Mouse (Mus musculus) stomach, postnatal 0 days (tissue): ENCODE data around the gene Clip1.

Source experiments
- CTCF ChIP-seq: IDR thresholded peaks from 2 replicates; pipeline ENCODE4 v1.5.1; 2016; ENCODE audit warnings: antibody characterized with exemption, low read depth, mild to moderate bottlenecking, moderate library complexity
- EP300 ChIP-seq: optimal IDR thresholded peaks from 2 replicates; pipeline ENCODE3; 2016; ENCODE audit warnings: antibody characterized with exemption

DNA sequence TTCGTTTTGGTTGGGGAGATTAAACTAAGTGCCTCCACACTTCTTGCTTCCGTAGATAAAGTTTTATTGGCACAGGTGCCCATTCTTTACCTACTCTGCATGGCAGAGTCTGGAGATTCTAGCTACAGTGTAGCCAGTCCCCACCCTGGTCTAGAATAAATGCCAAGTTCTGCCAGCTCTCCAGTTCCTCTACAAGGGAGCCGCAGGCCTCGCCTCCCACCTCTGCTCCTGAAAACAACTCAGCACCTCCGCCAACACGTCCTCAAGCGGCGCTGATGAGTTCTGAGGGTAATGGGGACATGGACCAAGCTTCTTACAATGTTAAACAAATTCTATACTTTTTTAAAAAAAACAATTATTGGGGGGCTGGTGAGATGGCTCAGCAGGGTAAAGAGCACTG lies 124.8 kb downstream of the Clip1 start:
- TF ChIP-seq CTCF (no peak), EP300 (no peak)
